Comparison of ENCODE assay signal across 29 mouse cellular contexts in genomic region chr2:28240920-28241319, GRCm38 (mm10).
"Had no signal": no experiment of that assay in that cellular context is flagged by ENCODE, and none has a peak within 500 bp of the region (broad histone marks: within the 10 kb centered on the region; RNA-seq: fewer than 3 reads in every experiment).

No protein-coding gene starts in this region.

- H3K4me1 ChIP-seq: embryonic facial prominence, embryonic 12.5 days; forebrain, embryonic 10.5 days; forebrain, embryonic 12.5 days; forebrain, embryonic 13.5 days; forebrain, embryonic 15.5 days had no signal

- H3K9ac ChIP-seq: embryonic facial prominence, embryonic 12.5 days; embryonic facial prominence, embryonic 13.5 days; embryonic facial prominence, embryonic 15.5 days; forebrain, embryonic 12.5 days; forebrain, embryonic 13.5 days; forebrain, embryonic 15.5 days; forebrain, postnatal 0 days had no signal

- H3K4me3 ChIP-seq: embryonic facial prominence, embryonic 10.5 days; embryonic facial prominence, embryonic 12.5 days; embryonic facial prominence, embryonic 13.5 days; embryonic facial prominence, embryonic 15.5 days; erythroblast, embryonic 14.5 days; forebrain, embryonic 10.5 days; forebrain, embryonic 12.5 days; forebrain, embryonic 13.5 days; forebrain, embryonic 15.5 days; gastrocnemius, adult 2 months; heart, adult 2 months had no signal

- H3K9me3 ChIP-seq: embryonic facial prominence, embryonic 10.5 days; embryonic facial prominence, embryonic 12.5 days; embryonic facial prominence, embryonic 13.5 days; embryonic facial prominence, embryonic 15.5 days; forebrain, embryonic 10.5 days; forebrain, embryonic 12.5 days; forebrain, embryonic 13.5 days; forebrain, embryonic 15.5 days had no signal

- H3K4me2 ChIP-seq: embryonic facial prominence, embryonic 12.5 days; embryonic facial prominence, embryonic 13.5 days; embryonic facial prominence, embryonic 15.5 days; forebrain, embryonic 12.5 days; forebrain, embryonic 13.5 days; forebrain, embryonic 15.5 days had no signal

- H3K27me3 ChIP-seq: embryonic facial prominence, embryonic 12.5 days; embryonic facial prominence, embryonic 13.5 days; embryonic facial prominence, embryonic 15.5 days; forebrain, embryonic 13.5 days; forebrain, embryonic 15.5 days had no signal

- H3K27ac ChIP-seq: embryonic facial prominence, embryonic 10.5 days; embryonic facial prominence, embryonic 12.5 days; embryonic facial prominence, embryonic 13.5 days; embryonic facial prominence, embryonic 15.5 days; forebrain, embryonic 10.5 days; forebrain, embryonic 12.5 days; forebrain, embryonic 13.5 days; forebrain, embryonic 15.5 days; gastrocnemius, adult 2 months; heart, adult 2 months had no signal

- H3K36me3 ChIP-seq: embryonic facial prominence, embryonic 10.5 days; embryonic facial prominence, embryonic 12.5 days; embryonic facial prominence, embryonic 13.5 days; embryonic facial prominence, embryonic 15.5 days; forebrain, embryonic 10.5 days; forebrain, embryonic 12.5 days; forebrain, embryonic 15.5 days had no signal

- ATAC-seq: forebrain, embryonic 13.5 days; forebrain, embryonic 14.5 days; forebrain, embryonic 15.5 days; forebrain, embryonic 16.5 days; forebrain, postnatal 0 days had no signal

- DNase-seq: cerebellum, adult 2 months; cerebellum, adult 8-10 months; cerebellum, adult 9-10 months; cerebellum, adult 9-11 months; cerebellum, postnatal 10 days; cerebellum, postnatal 14 days; cerebellum, postnatal 25 days; cerebellum, postnatal 36 days; embryo, embryonic 11 days; forebrain, postnatal 0 days; gastrocnemius, adult 2 months; gastrocnemius, postnatal 10 days; gastrocnemius, postnatal 14 days; gastrocnemius, postnatal 25 days; gastrocnemius, postnatal 36 days; heart, adult 11 months; heart, adult 18-20 months; heart, adult 2 months had no signal
